Mouse (Mus musculus): ENCODE measurements around the gene Ccr7.

DNA sequence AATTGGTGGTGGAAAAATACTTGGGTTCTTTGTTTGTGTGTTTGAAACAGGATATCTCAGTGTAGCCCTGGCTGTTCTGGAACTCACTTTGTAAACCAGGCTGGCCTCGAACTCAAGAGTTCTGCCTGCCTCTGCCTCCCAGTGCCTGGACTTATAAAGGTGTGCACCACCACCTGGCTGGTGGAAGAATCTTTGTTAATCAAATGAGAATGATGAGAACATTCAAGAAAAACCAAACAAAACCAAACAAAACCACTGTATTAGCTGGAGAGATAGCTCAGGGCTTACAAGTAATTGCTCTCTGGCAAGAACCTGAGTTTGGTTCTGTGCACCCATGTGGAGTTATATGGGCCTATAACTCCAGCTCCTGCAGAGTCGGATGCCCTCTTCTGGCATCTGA, 14.6 kb upstream of the Ccr7 start:
- TF ChIP-seq POLR2A (IDR thresholded peaks at IDR 0.05; ENCODE audit: insufficient read length, low read depth), result no peak
- TF ChIP-seq E2F4 (IDR thresholded peaks at IDR 0.05; ENCODE audit: insufficient read depth), result no peak
- no peak for TF ChIP-seq POLR2AphosphoS2 (IDR thresholded peaks at IDR 0.05; ENCODE audit: insufficient read length, low read depth)
- TF ChIP-seq USF1 (IDR thresholded peaks at IDR 0.05; ENCODE audit: low read depth), result no peak
